Mouse (Mus musculus) limb, embryonic 14.5 days (tissue): ENCODE measurements around the gene Olfr389. TPM values are rescaled to one million over a fixed set of nuclear protein-coding genes. Genes with fewer than 3 reads are reported as not detected.

Experiments
- ATAC-seq: fragments of 200-750 bp; cut with Nextera tagmentation; 2 replicates; pipeline ENCODE4 v1.8.0; 2017; ENCODE audit warnings: low read depth, moderate number of reproducible peaks, moderate TSS enrichment; ENCODE audit not compliant: low FRiP score
- DNase-seq: peaks from one replicate; pipeline ENCODE4 v3.0.0-alpha.2; 2015; ENCODE audit warnings: low spot score
- H3K27ac ChIP-seq: fragments of 300-500 bp; sonication (generic); replicated peaks from 2 replicates; pipeline ENCODE4 v1.5.1; 2014; ENCODE audit warnings: low read depth, mild to moderate bottlenecking, low read length, moderate library complexity, mixed read lengths
- H3K27me3 ChIP-seq: fragments of 300-500 bp; sonication (generic); 2 replicates; pipeline ENCODE4 v1.6.1; 2014; ENCODE audit warnings: low read length, mixed read lengths; ENCODE audit not compliant: control insufficient read depth, insufficient read depth
- H3K36me3 ChIP-seq: fragments of 300-500 bp; sonication (generic); 2 replicates; pipeline ENCODE4 v1.6.1; 2014; ENCODE audit warnings: mild to moderate bottlenecking, low read length, moderate library complexity, mixed read lengths; ENCODE audit not compliant: control insufficient read depth, insufficient read depth
- H3K4me1 ChIP-seq: fragments of 300-500 bp; sonication (generic); 2 replicates; pipeline ENCODE4 v1.6.1; 2014; ENCODE audit warnings: antibody characterized with exemption, low read length, mixed read lengths; ENCODE audit not compliant: control insufficient read depth, insufficient read depth
- H3K4me2 ChIP-seq: fragments of 300-500 bp; sonication (generic); replicated peaks from 2 replicates; pipeline ENCODE4 v1.6.1; 2014; ENCODE audit warnings: low read depth, mild to moderate bottlenecking, low read length, moderate library complexity; ENCODE audit not compliant: severe bottlenecking
- H3K4me3 ChIP-seq: fragments of 300-500 bp; sonication (generic); replicated peaks from 2 replicates; pipeline ENCODE4 v1.5.1; 2014; ENCODE audit warnings: low read length
- H3K9ac ChIP-seq: fragments of 300-500 bp; sonication (generic); 2 replicates; pipeline ENCODE4 v1.6.1; 2014; ENCODE audit warnings: mild to moderate bottlenecking, low read depth, low read length, moderate library complexity; ENCODE audit not compliant: severe bottlenecking
- H3K9me3 ChIP-seq: fragments of 300-500 bp; sonication (generic); 2 replicates; pipeline ENCODE4 v1.6.1; 2016; ENCODE audit warnings: low read length; ENCODE audit not compliant: control insufficient read depth
- POLR2A ChIP-seq: fragments of 200-500 bp; IDR thresholded peaks from 2 replicates; pipeline ENCODE4 v1.8.0; 2012; ENCODE audit warnings: inconsistent platforms, mild to moderate bottlenecking, moderate library complexity, borderline replicate concordance; ENCODE audit not compliant: insufficient read depth, insufficient read length; ENCODE audit errors: extremely low read depth
- WGBS: fragments of 180-500 bp; shearing (Covaris S2); extraction: QIAGEN DNeasy Blood & Tissue Kit; methylation state at CpG from one replicate; pipeline ENCODE4 v1.1.7; 2014; 5-methylcytosine and 5-hydroxymethylcytosine counted together
- polyA plus RNA-seq, 2 experiments: library from polyadenylated mRNA; depleted of rRNA in 1 of 2; stranded (reverse) in 1 of 2; unstranded in 1 of 2; fragments of >200 nt; fragmentation: Nextera tagmentation in 1 of 2; extraction: Ambion mirVana in 1 of 2; gene quantifications; 2 replicates each; pipeline versions ENCODE4 v1.2.1 to v1.2.3; 2012 to 2014

The Olfr389 gene
- polyA plus RNA-seq (2012; rRNA removed) (not detected in 2 replicates), polyA plus RNA-seq (2014; fragmentation: Nextera tagmentation; extraction: Ambion mirVana) (not detected in 2 replicates)

DNA sequence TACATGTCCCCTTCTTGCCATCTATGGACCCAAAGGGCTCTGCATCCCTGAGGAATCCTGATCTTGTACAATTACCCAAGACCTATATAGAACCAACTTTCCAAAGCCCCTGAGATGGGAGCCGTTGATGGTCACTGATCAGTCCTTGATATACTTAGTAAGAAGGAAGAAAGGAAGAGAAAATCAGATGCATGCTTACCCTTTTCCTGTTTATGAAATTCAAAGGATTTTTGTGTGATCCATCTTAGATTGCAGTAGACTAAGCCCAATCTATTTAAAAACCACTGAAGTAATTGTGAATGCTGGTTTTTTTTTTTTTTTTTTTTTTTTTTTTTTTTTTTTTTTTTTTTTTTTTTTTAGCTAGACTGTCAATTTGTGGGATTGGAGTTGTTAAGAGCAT is at the start of gene Olfr389:
Gene Olfr389, minus strand, starts transcription at position 101 of the 400 bp plus-strand sequence.
- ATAC-seq (no peak), DNase-seq (no peak)
- 74% methylated on average over 1 of the region's 1 CpGs for WGBS
- H3K9me3 ChIP-seq = no peaks in the 10 kb centered on the region
- H3K4me1 ChIP-seq = no peaks in the 10 kb centered on the region
- no peaks in the 10 kb centered on the region for H3K36me3 ChIP-seq
- H3K4me3 ChIP-seq = no peak within 1 kb of the TSS
- H3K27me3 ChIP-seq = no peaks in the 10 kb centered on the region
- no peak within 1 kb of the TSS for H3K4me2 ChIP-seq
- H3K9ac ChIP-seq = no peak within 1 kb of the TSS
- TF ChIP-seq POLR2A = no peak
- no peak within 1 kb of the TSS for H3K27ac ChIP-seq

GRCm38 (mm10) chr11:73816949-73817348 is 36.4 kb upstream of the Olfr389 start, which contains the start of gene Olfr392:
Olfr392 (minus strand) TSS chr11:73817049.
- Histone ChIP-seq H3K27me3 (no peaks in the 10 kb centered on the region), H3K4me1 (no peaks in the 10 kb centered on the region), H3K4me3 (no peak within 1 kb of the TSS), H3K27ac (no peak within 1 kb of the TSS), H3K9ac (no peak within 1 kb of the TSS), H3K4me2 (no peak within 1 kb of the TSS), H3K9me3 (no peaks in the 10 kb centered on the region), H3K36me3 (no peaks in the 10 kb centered on the region)
- TF ChIP-seq POLR2A = no peak
- WGBS = 92% methylated on average over 1 of the region's 1 CpGs
- ATAC-seq (no peak), DNase-seq (no peak)

GRCm38 (mm10) chr11:73802952-73803351 is 22.4 kb upstream of the Olfr389 start, which contains the start of gene Olfr391-ps:
Olfr391-ps (minus strand) TSS chr11:73803052.
- no peak for ATAC-seq
- no peak for DNase-seq
- no peaks in the 10 kb centered on the region for H3K36me3 ChIP-seq

GRCm38 (mm10) chr11:73782664-73783063 is 2.2 kb upstream of the Olfr389 start, which contains the start of gene Olfr390:
Olfr390 (plus strand) TSS chr11:73782964.
- no peaks in the 10 kb centered on the region for H3K36me3 ChIP-seq
- no peak within 1 kb of the TSS for H3K4me3 ChIP-seq
- H3K9ac ChIP-seq = no peak within 1 kb of the TSS
- H3K9me3 ChIP-seq = no peaks in the 10 kb centered on the region
- 78% methylated on average over 1 of the region's 1 CpGs for WGBS
- H3K27ac ChIP-seq = no peak within 1 kb of the TSS
- no peaks in the 10 kb centered on the region for H3K27me3 ChIP-seq
- H3K4me2 ChIP-seq = no peak within 1 kb of the TSS
- no peaks in the 10 kb centered on the region for H3K4me1 ChIP-seq
- TF ChIP-seq POLR2A = no peak
- ATAC-seq (no peak), DNase-seq (no peak)

More at GRCm38 (mm10) chr11:73802952-73803351, 22.4 kb upstream of the Olfr389 start, which contains the start of gene Olfr391-ps:
- Histone ChIP-seq H3K4me1 (no peaks in the 10 kb centered on the region), H3K27me3 (no peaks in the 10 kb centered on the region), H3K4me3 (no peak within 1 kb of the TSS), H3K4me2 (no peak within 1 kb of the TSS), H3K27ac (no peak within 1 kb of the TSS), H3K9ac (no peak within 1 kb of the TSS), H3K9me3 (no peaks in the 10 kb centered on the region; the same call in 1 of the 2 replicates)
- WGBS = 30% methylated on average over 1 of the region's 1 CpGs
- no peak for TF ChIP-seq POLR2A

GRCm38 (mm10) chr11:73759115-73759514 is 21.4 kb downstream of the Olfr389 start:
- H3K9me3 ChIP-seq = peaks cover 3% of the 10 kb centered on the region; the same call in 1 of the 2 replicates
- no peak for TF ChIP-seq POLR2A
- no peak overlapping the region for H3K9ac ChIP-seq
- no peak overlapping the region for H3K4me3 ChIP-seq
- ATAC-seq (no peak), DNase-seq (no peak)
- H3K27me3 ChIP-seq = no peaks in the 10 kb centered on the region
- H3K36me3 ChIP-seq = no peaks in the 10 kb centered on the region
- H3K27ac ChIP-seq = no peak overlapping the region
- no peak overlapping the region for H3K4me2 ChIP-seq
- H3K4me1 ChIP-seq = no peaks in the 10 kb centered on the region

Other genes with a start within 250 kb of the Olfr389 start
- not detected in 2 replicates for gene Olfr385, start 187.7 kb downstream of the Olfr389 start, polyA plus RNA-seq (2012; rRNA removed)
- not detected in 2 replicates for gene Olfr385, start 187.7 kb downstream of the Olfr389 start, polyA plus RNA-seq (2014; fragmentation: Nextera tagmentation; extraction: Ambion mirVana)
- gene Olfr384, start 182.1 kb downstream of the Olfr389 start, polyA plus RNA-seq (2012; rRNA removed) = not detected in 2 replicates
- not detected in 2 replicates for gene Olfr384, start 182.1 kb downstream of the Olfr389 start, polyA plus RNA-seq (2014; fragmentation: Nextera tagmentation; extraction: Ambion mirVana)
- not detected in 2 replicates for gene Zfp735, start 91.9 kb downstream of the Olfr389 start, polyA plus RNA-seq (2012; rRNA removed)
- not detected in 2 replicates for gene Zfp735, start 91.9 kb downstream of the Olfr389 start, polyA plus RNA-seq (2014; fragmentation: Nextera tagmentation; extraction: Ambion mirVana)
- not detected in 2 replicates for gene Olfr390, start 2.3 kb upstream of the Olfr389 start, polyA plus RNA-seq (2012; rRNA removed)
- gene Olfr390, start 2.3 kb upstream of the Olfr389 start, polyA plus RNA-seq (2014; fragmentation: Nextera tagmentation; extraction: Ambion mirVana) = not detected in 2 replicates
- not detected in 2 replicates for gene Olfr391-ps, start 22.3 kb upstream of the Olfr389 start, polyA plus RNA-seq (2012; rRNA removed)
- not detected in 2 replicates for gene Olfr391-ps, start 22.3 kb upstream of the Olfr389 start, polyA plus RNA-seq (2014; fragmentation: Nextera tagmentation; extraction: Ambion mirVana)
- gene Olfr392, start 36.3 kb upstream of the Olfr389 start, polyA plus RNA-seq (2012; rRNA removed) = not detected in 2 replicates
- gene Olfr392, start 36.3 kb upstream of the Olfr389 start, polyA plus RNA-seq (2014; fragmentation: Nextera tagmentation; extraction: Ambion mirVana) = not detected in 2 replicates
- gene Olfr393, start 70.7 kb upstream of the Olfr389 start, polyA plus RNA-seq (2012; rRNA removed) = not detected in 2 replicates
- not detected in 2 replicates for gene Olfr393, start 70.7 kb upstream of the Olfr389 start, polyA plus RNA-seq (2014; fragmentation: Nextera tagmentation; extraction: Ambion mirVana)
- gene Olfr394, start 110.1 kb upstream of the Olfr389 start, polyA plus RNA-seq (2012; rRNA removed) = not detected in 2 replicates
- not detected in 2 replicates for gene Olfr394, start 110.1 kb upstream of the Olfr389 start, polyA plus RNA-seq (2014; fragmentation: Nextera tagmentation; extraction: Ambion mirVana)
- not detected in 2 replicates for gene Olfr395, start 128.6 kb upstream of the Olfr389 start, polyA plus RNA-seq (2012; rRNA removed)
- gene Olfr395, start 128.6 kb upstream of the Olfr389 start, polyA plus RNA-seq (2014; fragmentation: Nextera tagmentation; extraction: Ambion mirVana) = not detected in 2 replicates
- not detected in 2 replicates for gene Olfr23, start 156.0 kb upstream of the Olfr389 start, polyA plus RNA-seq (2012; rRNA removed)
- gene Olfr23, start 156.0 kb upstream of the Olfr389 start, polyA plus RNA-seq (2014; fragmentation: Nextera tagmentation; extraction: Ambion mirVana) = not detected in 2 replicates
- gene Olfr397, start 180.1 kb upstream of the Olfr389 start, polyA plus RNA-seq (2012; rRNA removed) = not detected in 2 replicates
- gene Olfr397, start 180.1 kb upstream of the Olfr389 start, polyA plus RNA-seq (2014; fragmentation: Nextera tagmentation; extraction: Ambion mirVana) = not detected in 2 replicates
- gene Olfr398, start 209.7 kb upstream of the Olfr389 start, polyA plus RNA-seq (2012; rRNA removed) = not detected in 2 replicates
- not detected in 2 replicates for gene Olfr398, start 209.7 kb upstream of the Olfr389 start, polyA plus RNA-seq (2014; fragmentation: Nextera tagmentation; extraction: Ambion mirVana)